Mouse (Mus musculus) heart, adult 2 months (tissue): ENCODE data around the gene Morn3. TPM values are rescaled to one million over a fixed set of nuclear protein-coding genes. Genes with fewer than 3 reads are reported as not detected.

Source experiments
- DNase-seq, 2 experiments: peaks; one replicate each; pipeline ENCODE4 v3.0.0; 2021
- H3K27ac ChIP-seq: fragments of 200-600 bp; 2 replicates; pipeline ENCODE4 v1.8.1; 2022
- H3K27me3 ChIP-seq: fragments of 200-500 bp; 2 replicates; pipeline ENCODE4 v1.6.1; 2012; ENCODE audit warnings: mild to moderate bottlenecking, low read length, inconsistent platforms, mixed read lengths; ENCODE audit not compliant: control insufficient read depth, insufficient read depth
- H3K36me3 ChIP-seq: fragments of 200-500 bp; 2 replicates; pipeline ENCODE4 v1.6.1; 2012; ENCODE audit warnings: low read length, inconsistent platforms; ENCODE audit not compliant: control insufficient read depth, insufficient read depth
- H3K4me1 ChIP-seq: fragments of 200-500 bp; 2 replicates; pipeline ENCODE4 v1.6.1; 2011; ENCODE audit warnings: low read length; ENCODE audit not compliant: control insufficient read depth, insufficient read depth
- H3K4me3 ChIP-seq: fragments of 200-600 bp; 2 replicates; pipeline ENCODE4 v1.8.1; 2022
- H3K79me2 ChIP-seq: fragments of 200-500 bp; replicated peaks from 2 replicates; pipeline ENCODE4 v1.6.1; 2012; ENCODE audit warnings: mild to moderate bottlenecking, inconsistent platforms, low read length, moderate library complexity, mixed read lengths; ENCODE audit not compliant: control insufficient read depth, insufficient read depth
- H3K9ac ChIP-seq: fragments of 200-500 bp; 2 replicates; pipeline ENCODE4 v1.6.1; 2012; ENCODE audit warnings: low read depth, mild to moderate bottlenecking, control low read depth, inconsistent platforms, low read length, mixed read lengths
- CTCF ChIP-seq: fragments of 200-600 bp; IDR thresholded peaks from 2 replicates; pipeline ENCODE4 v1.8.1; 2022; ENCODE audit warnings: antibody characterized with exemption, mild to moderate bottlenecking, moderate library complexity
- EP300 ChIP-seq: fragments of 200-500 bp; IDR thresholded peaks from 2 replicates; pipeline ENCODE4 v1.6.1; 2011; ENCODE audit warnings: low read depth, low read length, control low read depth; ENCODE audit not compliant: insufficient read depth
- POLR2A ChIP-seq: fragments of 200-500 bp; IDR thresholded peaks from 2 replicates; pipeline ENCODE4 v1.6.1; 2011; ENCODE audit warnings: mild to moderate bottlenecking, low read depth, low read length, control low read depth; ENCODE audit not compliant: insufficient read depth
- whole genome bisulfite sequencing: fragments of 180-500 bp; shearing (Covaris S2); methylation state at CpG from one replicate; pipeline ENCODE4 v1.1.7; 2018; 5-methylcytosine and 5-hydroxymethylcytosine counted together
- intact Hi-C: fragments of 180-260 bp; cut with DNase I; formaldehyde crosslinking; loops from one replicate; pipeline ENCODE4 v1.15.1; 2025
- polyA plus RNA-seq: library from polyadenylated mRNA; depleted of rRNA; stranded (reverse); fragments of >200 nt; gene quantifications from 2 replicates; pipeline ENCODE4 v1.2.3, GENCODE M21; 2012
- total RNA-seq, 2 experiments: library from RNA; stranded (reverse); gene quantifications; 2 replicates each; pipeline ENCODE4 v1.2.3; 2021

Morn3 gene
- total and polyA plus RNA-seq, 3 experiments, result not detected

GRCm38 (mm10) chr5:122994910-122995309 is 51.9 kb downstream of the Morn3 start:
- TF ChIP-seq CTCF (no peak), POLR2A (no peak), EP300 (no peak)
- intact Hi-C loops, result no loop called here
- Histone ChIP-seq H3K9ac (no peak overlapping the region), H3K4me3 (no peak overlapping the region), H3K36me3 (no peaks in the 10 kb centered on the region), H3K79me2 (no peaks in the 10 kb centered on the region), H3K27me3 (no peaks in the 10 kb centered on the region), H3K27ac (no peak overlapping the region; the same call in 1 of the 2 replicates), H3K4me1 (no peaks in the 10 kb centered on the region)
- 14% methylated on average over 1 of the region's 1 CpGs for WGBS
- no peak for DNase-seq

GRCm38 (mm10) chr5:122994303-122994846 is 52.4 kb downstream of the Morn3 start:
- Histone ChIP-seq H3K27me3 (no peaks in the 10 kb centered on the region), H3K9ac (no peak overlapping the region), H3K79me2 (no peaks in the 10 kb centered on the region), H3K4me3 (peak overlapping the region; percentile 36), H3K4me1 (no peaks in the 10 kb centered on the region), H3K36me3 (no peaks in the 10 kb centered on the region), H3K27ac (no peak overlapping the region)
- no peak for TF ChIP-seq CTCF
- no peak for TF ChIP-seq EP300
- no peak for TF ChIP-seq POLR2A
- 15% methylated on average over 5 of the region's 5 CpGs for WGBS
- DNase-seq, result peak; percentile 83 to 87
- intact Hi-C loops, result no loop called here

GRCm38 (mm10) chr5:122993811-122994210 is 53.0 kb downstream of the Morn3 start:
- Histone ChIP-seq H3K9ac (no peak overlapping the region), H3K79me2 (no peaks in the 10 kb centered on the region), H3K27ac (no peak overlapping the region), H3K27me3 (no peaks in the 10 kb centered on the region), H3K36me3 (no peaks in the 10 kb centered on the region), H3K4me1 (no peaks in the 10 kb centered on the region), H3K4me3 (no peak overlapping the region)
- TF ChIP-seq CTCF, result no peak
- TF ChIP-seq POLR2A, result no peak
- no peak for TF ChIP-seq EP300
- WGBS, result 56% methylated on average over 2 of the region's 2 CpGs
- intact Hi-C loops, result no loop called here
- no peak for DNase-seq

- Histone ChIP-seq H3K4me3 (no peak overlapping the region), H3K9ac (no peak overlapping the region), H3K4me1 (no peaks in the 10 kb centered on the region), H3K36me3 (no peaks in the 10 kb centered on the region), H3K27ac (no peak overlapping the region), H3K79me2 (no peaks in the 10 kb centered on the region), H3K27me3 (no peaks in the 10 kb centered on the region)
- DNase-seq, result no peak
- WGBS, result 45% methylated on average over 5 of the region's 5 CpGs
- intact Hi-C loops, result no loop called here
- no peak for TF ChIP-seq POLR2A
- TF ChIP-seq EP300, result no peak
- TF ChIP-seq CTCF, result no peak
Measured at GRCm38 (mm10) chr5:122991350-122992004, 55.3 kb downstream of the Morn3 start.

- Histone ChIP-seq H3K36me3 (no peaks in the 10 kb centered on the region), H3K27me3 (no peaks in the 10 kb centered on the region), H3K27ac (no peak overlapping the region), H3K79me2 (no peaks in the 10 kb centered on the region), H3K4me1 (no peaks in the 10 kb centered on the region), H3K9ac (no peak overlapping the region), H3K4me3 (no peak overlapping the region)
- intact Hi-C loops, result no loop called here
- 51% methylated on average over 16 of the region's 16 CpGs for WGBS
- TF ChIP-seq EP300 (no peak), POLR2A (no peak), CTCF (no peak)
- no peak for DNase-seq
Measured at GRCm38 (mm10) chr5:122990411-122991160, 56.2 kb downstream of the Morn3 start.
